Mouse (Mus musculus) heart, postnatal 0 days (tissue): ENCODE data around the gene Wdr59. TPM values are rescaled to one million over a fixed set of nuclear protein-coding genes. Genes with fewer than 3 reads are reported as not detected.

Experiments
- ATAC-seq: fragments of 200-750 bp; cut with Nextera tagmentation; 2 replicates; pipeline ENCODE4 v1.8.0; 2017; ENCODE audit warnings: low read depth, moderate number of reproducible peaks, moderate library complexity; ENCODE audit not compliant: insufficient read depth
- DNase-seq: peaks from one replicate; pipeline ENCODE4 v3.0.0-alpha.2; 2016; ENCODE audit warnings: low spot score
- H3K27ac ChIP-seq: fragments of 300-500 bp; sonication (generic); 2 replicates; pipeline ENCODE4 v1.5.1; 2014; ENCODE audit warnings: low read depth, mild to moderate bottlenecking
- H3K27me3 ChIP-seq: fragments of 300-500 bp; sonication (generic); 2 replicates; pipeline ENCODE4 v1.6.1; 2014; ENCODE audit warnings: low read length, mixed read lengths; ENCODE audit not compliant: control insufficient read depth, insufficient read depth
- H3K36me3 ChIP-seq: fragments of 300-500 bp; sonication (generic); replicated peaks from 2 replicates; pipeline ENCODE4 v1.6.1; 2014; ENCODE audit warnings: low read length, mixed read lengths; ENCODE audit not compliant: control insufficient read depth, insufficient read depth
- H3K4me1 ChIP-seq: fragments of 300-500 bp; sonication (generic); 2 replicates; pipeline ENCODE4 v1.6.1; 2014; ENCODE audit warnings: antibody characterized with exemption; ENCODE audit not compliant: control insufficient read depth, insufficient read depth
- H3K4me2 ChIP-seq: fragments of 300-500 bp; sonication (generic); 2 replicates; pipeline ENCODE4 v1.6.1; 2014; ENCODE audit warnings: low read depth, mild to moderate bottlenecking, low read length, moderate library complexity
- H3K4me3 ChIP-seq: fragments of 300-500 bp; sonication (generic); 2 replicates; pipeline ENCODE4 v1.5.1; 2014; ENCODE audit warnings: low read depth, low read length
- H3K9ac ChIP-seq: fragments of 300-500 bp; sonication (generic); replicated peaks from 2 replicates; pipeline ENCODE4 v1.6.1; 2014; ENCODE audit warnings: low read depth, low read length, mixed read lengths
- H3K9me3 ChIP-seq: fragments of 300-500 bp; sonication (generic); replicated peaks from 2 replicates; pipeline ENCODE4 v1.6.1; 2016; ENCODE audit warnings: low read length; ENCODE audit not compliant: control insufficient read depth
- CTCF ChIP-seq: IDR thresholded peaks from 2 replicates; pipeline ENCODE4 v1.5.1; 2016; ENCODE audit warnings: antibody characterized with exemption, control low read depth, low read depth
- EP300 ChIP-seq: IDR thresholded peaks from 2 replicates; pipeline ENCODE4 v1.6.1; 2016; ENCODE audit warnings: antibody characterized with exemption, low read depth
- WGBS: fragments of 180-500 bp; shearing (Covaris S2); extraction: QIAGEN DNeasy Blood & Tissue Kit; methylation state at CpG from one replicate; pipeline ENCODE4 v1.1.7; 2014; 5-methylcytosine and 5-hydroxymethylcytosine counted together
- polyA plus RNA-seq: library from polyadenylated mRNA; unstranded; fragments of >200 nt; fragmentation: Nextera tagmentation; extraction: Ambion mirVana; gene quantifications from 2 replicates; pipeline ENCODE4 v1.2.1, GENCODE M21; 2015
- total RNA-seq: library from RNA; depleted of rRNA; stranded (reverse); fragments of >200 nt; gene quantifications from 2 replicates; pipeline ENCODE4 v1.2.3, GENCODE M21; 2014; ENCODE audit warnings: low replicate concordance

The Wdr59 gene
- total and polyA plus RNA-seq, 2 experiments from 2014 or later = 2.3 to 6.5 TPM

GRCm38 (mm10) chr8:111566326-111566725, 44.4 kb upstream of the Wdr59 start:
- 64% methylated on average over 9 of the region's 9 CpGs for WGBS
- no peak overlapping the region for H3K9ac ChIP-seq
- DNase-seq (no peak), ATAC-seq (no peak)
- peak overlapping the region; percentile 26; the same call in 1 of the 2 replicates for H3K27ac ChIP-seq
- no peaks in the 10 kb centered on the region for H3K9me3 ChIP-seq
- TF ChIP-seq EP300 (no peak), CTCF (no peak)
- no peak overlapping the region for H3K4me2 ChIP-seq
- no peaks in the 10 kb centered on the region for H3K27me3 ChIP-seq
- H3K4me3 ChIP-seq = no peak overlapping the region
- peaks cover 3% of the 10 kb centered on the region; the same call in 1 of the 2 replicates for H3K36me3 ChIP-seq
- H3K4me1 ChIP-seq = peaks cover 28% of the 10 kb centered on the region

- peak overlapping the region; percentile 26; the same call in 1 of the 2 replicates for H3K27ac ChIP-seq
- DNase-seq (no peak), ATAC-seq (no peak)
- H3K4me1 ChIP-seq = peaks cover 30% of the 10 kb centered on the region
- no peaks in the 10 kb centered on the region for H3K9me3 ChIP-seq
- WGBS = 24% methylated on average over 5 of the region's 5 CpGs
- H3K4me3 ChIP-seq = no peak overlapping the region
- no peak overlapping the region for H3K9ac ChIP-seq
- H3K4me2 ChIP-seq = no peak overlapping the region
- no peaks in the 10 kb centered on the region for H3K27me3 ChIP-seq
- peaks cover 3% of the 10 kb centered on the region; the same call in 1 of the 2 replicates for H3K36me3 ChIP-seq
- TF ChIP-seq CTCF (no peak), EP300 (no peak)
These were observed 43.9 kb upstream of the Wdr59 start for GRCm38 (mm10) chr8:111565784-111566191.

DNA sequence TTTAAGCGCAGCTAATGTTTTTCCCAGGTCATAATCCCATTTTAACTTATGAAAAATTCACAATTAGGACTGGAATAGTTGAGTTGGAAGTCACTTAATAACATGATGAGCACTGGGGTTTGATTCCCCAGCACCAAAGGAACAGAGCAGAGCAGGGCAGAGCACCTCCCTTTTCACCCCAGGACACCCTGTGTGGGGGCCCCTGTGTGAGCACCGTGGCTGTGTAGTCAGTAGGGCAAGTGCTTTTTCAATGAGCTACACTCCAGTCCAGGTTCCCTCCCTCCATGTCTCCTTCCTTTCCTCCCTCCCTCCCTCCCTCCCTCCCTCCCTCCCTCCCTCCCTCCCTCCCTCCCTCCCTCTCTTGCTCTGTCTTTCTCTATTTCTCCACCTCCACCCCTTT, 42.2 kb upstream of the Wdr59 start:
- Histone ChIP-seq H3K27ac (peak overlapping the region; percentile 66; the same call in 1 of the 2 replicates), H3K4me2 (no peak overlapping the region), H3K9ac (no peak overlapping the region), H3K4me1 (peaks cover 33% of the 10 kb centered on the region), H3K27me3 (no peaks in the 10 kb centered on the region), H3K36me3 (peaks cover 3% of the 10 kb centered on the region; the same call in 1 of the 2 replicates), H3K4me3 (no peak overlapping the region), H3K9me3 (no peaks in the 10 kb centered on the region)
- 85% methylated on average over 2 of the region's 2 CpGs for WGBS
- ATAC-seq = no peak
- TF ChIP-seq CTCF = no peak
- DNase-seq = no peak

DNA sequence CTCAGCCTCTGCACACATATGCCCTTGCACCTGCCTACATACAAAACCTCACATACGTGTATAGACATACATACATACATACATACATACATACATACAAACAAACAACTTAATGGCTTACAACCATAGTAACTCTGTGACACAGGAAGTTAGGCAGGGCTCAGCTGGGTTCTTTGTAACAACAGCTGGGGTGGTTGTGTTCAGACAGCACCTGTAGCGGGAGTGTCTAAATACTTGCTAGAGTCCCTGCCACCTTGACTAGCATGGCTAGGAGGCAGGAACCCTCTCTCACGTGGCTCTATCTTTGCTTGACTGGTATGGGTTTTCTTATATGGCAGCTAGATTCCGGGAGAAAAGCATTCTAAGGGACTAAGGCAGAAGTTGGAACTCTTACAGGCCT, 41.8 kb upstream of the Wdr59 start:
- ATAC-seq (no peak), DNase-seq (no peak)
- TF ChIP-seq EP300 (no peak), CTCF (no peak)
- peaks cover 37% of the 10 kb centered on the region for H3K4me1 ChIP-seq
- H3K36me3 ChIP-seq = peaks cover 3% of the 10 kb centered on the region; the same call in 1 of the 2 replicates
- WGBS = 83% methylated on average over 4 of the region's 4 CpGs
- H3K27ac ChIP-seq = peak overlapping the region; percentile 66; the same call in 1 of the 2 replicates
- no peaks in the 10 kb centered on the region for H3K27me3 ChIP-seq
- no peak overlapping the region for H3K4me3 ChIP-seq
- no peaks in the 10 kb centered on the region for H3K9me3 ChIP-seq
- H3K9ac ChIP-seq = no peak overlapping the region
- H3K4me2 ChIP-seq = no peak overlapping the region

DNA sequence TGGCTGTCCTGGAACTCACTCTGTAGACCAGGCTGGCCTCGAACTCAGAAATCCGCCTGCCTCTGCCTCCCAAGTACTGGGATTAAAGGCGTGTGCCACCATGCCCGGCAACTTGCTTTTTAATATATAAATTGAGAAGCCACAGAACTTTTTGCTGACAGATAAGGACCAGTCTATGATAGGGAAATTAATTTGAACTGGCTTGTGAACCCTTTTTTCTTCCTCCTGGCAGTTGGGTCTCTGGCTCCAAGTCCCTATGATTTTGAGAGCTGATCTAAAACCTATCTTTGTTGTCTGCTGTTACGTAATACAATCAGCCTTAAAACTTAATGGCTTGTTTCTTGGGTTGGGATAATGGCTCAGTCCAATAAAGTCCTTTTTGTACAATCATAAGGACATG, 41.2 kb upstream of the Wdr59 start:
- Histone ChIP-seq H3K4me1 (peaks cover 38% of the 10 kb centered on the region), H3K4me2 (no peak overlapping the region), H3K27me3 (no peaks in the 10 kb centered on the region), H3K9me3 (no peaks in the 10 kb centered on the region), H3K27ac (peak overlapping the region; percentile 66; the same call in 1 of the 2 replicates), H3K9ac (no peak overlapping the region), H3K4me3 (no peak overlapping the region), H3K36me3 (peaks cover 3% of the 10 kb centered on the region; the same call in 1 of the 2 replicates)
- TF ChIP-seq CTCF (no peak), EP300 (no peak)
- no peak for ATAC-seq
- WGBS = 94% methylated on average over 3 of the region's 5 CpGs
- no peak for DNase-seq

DNA sequence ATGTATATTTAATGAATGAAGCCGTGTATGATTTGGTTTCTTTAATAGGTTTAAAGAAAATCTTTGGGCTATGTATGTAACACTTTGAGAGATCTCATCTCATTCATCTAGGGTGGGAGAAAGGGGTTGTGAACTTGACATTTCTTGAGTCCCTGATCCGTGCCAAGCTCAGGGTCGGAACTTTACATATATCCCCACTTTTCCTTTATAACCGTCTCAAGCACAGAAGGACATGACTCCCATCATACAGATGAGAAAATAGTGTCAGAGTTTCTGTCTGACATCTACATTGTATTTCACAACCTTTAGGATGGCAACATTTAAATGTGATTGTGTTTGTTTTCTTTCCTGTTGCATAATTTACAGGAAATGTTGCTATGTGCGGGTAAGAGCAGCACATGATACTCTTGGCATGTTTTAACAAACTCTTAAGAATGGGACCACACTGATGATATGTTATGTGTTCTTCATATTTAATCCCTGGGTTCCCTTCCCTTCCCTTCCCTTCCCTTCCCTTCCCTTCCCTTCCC, 40.4 kb upstream of the Wdr59 start:
- no peaks in the 10 kb centered on the region for H3K27me3 ChIP-seq
- 76% methylated on average over 5 of the region's 5 CpGs for WGBS
- peak overlapping the region; percentile 83; the same call in 1 of the 2 replicates for H3K27ac ChIP-seq
- H3K4me2 ChIP-seq = no peak overlapping the region
- peaks cover 3% of the 10 kb centered on the region; the same call in 1 of the 2 replicates for H3K36me3 ChIP-seq
- DNase-seq (no peak), ATAC-seq (no peak)
- H3K4me1 ChIP-seq = peaks cover 38% of the 10 kb centered on the region
- no peaks in the 10 kb centered on the region for H3K9me3 ChIP-seq
- TF ChIP-seq CTCF (no peak), EP300 (no peak)
- H3K4me3 ChIP-seq = no peak overlapping the region
- H3K9ac ChIP-seq = no peak overlapping the region
